Mouse (Mus musculus): Measurements from ENCODE around the gene Mapk7. TPM values are rescaled to one million over a fixed set of nuclear protein-coding genes. Genes with fewer than 3 reads are reported as not detected.

Gene Mapk7
- total and polyA plus RNA-seq, 3 experiments, result 5.1 to 21.6 (median 12.2) TPM

DNA sequence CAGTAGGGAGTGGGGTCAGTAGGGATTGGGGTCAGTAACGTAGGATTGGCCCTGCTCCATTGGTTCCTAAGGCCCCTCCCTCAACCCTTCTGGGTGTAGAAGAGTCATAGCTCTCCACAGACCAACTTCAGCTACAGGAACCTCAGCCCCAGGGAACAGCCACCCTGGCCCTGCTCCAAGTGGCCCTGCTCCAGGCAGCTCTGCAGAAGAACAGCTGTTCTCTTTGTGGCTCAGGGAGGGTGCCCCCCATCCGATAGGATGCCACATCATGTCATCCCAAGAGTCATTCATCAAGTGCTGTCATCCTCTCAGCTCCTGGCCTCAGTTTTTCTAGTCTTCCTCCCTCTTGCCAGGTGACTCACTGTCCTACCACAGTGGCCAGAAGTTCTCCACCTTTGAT lies 6.8 kb downstream of the Mapk7 start:
- TF ChIP-seq UBTF (IDR thresholded peaks at IDR 0.05; ENCODE audit: low read depth, low read length) (no peak), CHD2 (IDR thresholded peaks at IDR 0.05; ENCODE audit: low read length) (no peak), MYC (IDR thresholded peaks at IDR 0.05; ENCODE audit: low read depth, low read length) (no peak), MAZ (IDR thresholded peaks at IDR 0.05; ENCODE audit: low read depth, low read length) (no peak), NELFE (IDR thresholded peaks at IDR 0.05; ENCODE audit: low read depth, low read length) (no peak), TCF12 (IDR thresholded peaks at IDR 0.05; ENCODE audit: low read depth, low read length) (no peak), USF1 (IDR thresholded peaks at IDR 0.05; ENCODE audit: low read depth, low read length) (no peak), ZC3H11A (IDR thresholded peaks at IDR 0.05; ENCODE audit: low read depth, low read length) (no peak)
- dilution Hi-C loops (cut with MboI; ENCODE audit: extremely low pct_ligation_motif_present, extremely low pct_unique_long_range_greater_than_20kb, low sequenced_read_pairs) (no loop called here), in situ Hi-C loops (cut with MboI; ENCODE audit: low pct_ligation_motif_present, low pct_unique_long_range_greater_than_20kb, low sequenced_read_pairs) (no loop called here)
- peaks cover 37 to 52% of the 10 kb centered on the region in 2 experiments for H3K36me3 ChIP-seq (replicated peaks in 1 of 2; ENCODE audit: control insufficient read depth in 1 of 2, insufficient read depth in 1 of 2, low read length in 1 of 2)
- peaks cover 3 to 12% of the 10 kb centered on the region in 2 experiments for H3K4me1 ChIP-seq (ENCODE audit: control insufficient read depth in 1 of 2, insufficient read depth in 2 of 2)
- no peaks in the 10 kb centered on the region for H3K79me2 ChIP-seq (replicated peaks; ENCODE audit: control insufficient read depth, extremely low read depth, insufficient read depth, poor library complexity, severe bottlenecking)
- H3K27me3 ChIP-seq (replicated peaks), result peaks cover 2% of the 10 kb centered on the region
- H3K27ac ChIP-seq (ENCODE audit: insufficient read depth, low read depth), result no peak overlapping the region
- H3K9me3 ChIP-seq (replicated peaks; ENCODE audit: low read length), result no peaks in the 10 kb centered on the region
- no peak overlapping the region for H3K4me3 ChIP-seq (replicated peaks in 1 of 3; ENCODE audit: low read depth in 2 of 3, low read length in 2 of 3, poor library complexity in 1 of 3)
- no peak overlapping the region for H3K9ac ChIP-seq (ENCODE audit: insufficient read depth, low read depth)
- no peak overlapping the region for H3K4me2 ChIP-seq (ENCODE audit: insufficient read depth, low read depth, poor library complexity, severe bottlenecking)
- no peak for DNase-seq (ENCODE audit: extremely low read depth)

- TF ChIP-seq CHD2 (IDR thresholded peaks at IDR 0.05; ENCODE audit: low read length) (no peak), RAD21 (IDR thresholded peaks at IDR 0.05; ENCODE audit: low read depth, low read length) (no peak), POLR2AphosphoS2 (IDR thresholded peaks at IDR 0.05; ENCODE audit: low read depth, low read length) (no peak), ZNF384 (IDR thresholded peaks at IDR 0.05; ENCODE audit: low read depth, low read length) (no peak), ZMIZ1 (IDR thresholded peaks at IDR 0.05; ENCODE audit: low read depth, low read length) (no peak), GABPA (IDR thresholded peaks at IDR 0.05; ENCODE audit: insufficient replicate concordance, low read depth, low read length) (no peak), TCF12 (IDR thresholded peaks at IDR 0.05; ENCODE audit: low read depth, low read length) (no peak), USF1 (IDR thresholded peaks at IDR 0.05; ENCODE audit: low read depth, low read length) (no peak), MXI1 (IDR thresholded peaks at IDR 0.05; ENCODE audit: low read depth, low read length) (no peak), PAX5 (IDR thresholded peaks at IDR 0.05; ENCODE audit: low read length) (no peak), NRF1 (IDR thresholded peaks at IDR 0.05; ENCODE audit: low read depth, low read length) (no peak), KAT2A (IDR thresholded peaks at IDR 0.05; ENCODE audit: insufficient replicate concordance, low read length) (no peak), HCFC1 (IDR thresholded peaks at IDR 0.05; ENCODE audit: low read depth, low read length) (no peak), SMC3 (IDR thresholded peaks at IDR 0.05; ENCODE audit: low read depth, low read length) (no peak), POLR2A (IDR thresholded peaks at IDR 0.05; ENCODE audit: low read depth, low read length) (no peak), JUN (IDR thresholded peaks at IDR 0.05; ENCODE audit: insufficient read depth, low read depth, low read length) (no peak)
- dilution Hi-C loops (cut with MboI; ENCODE audit: extremely low pct_ligation_motif_present, extremely low pct_unique_long_range_greater_than_20kb, low sequenced_read_pairs), result no loop called here
Measured at GRCm38 (mm10) chr11:61486458-61487219, 7.6 kb downstream of the Mapk7 start.

More at GRCm38 (mm10) chr11:61486458-61487219, 7.6 kb downstream of the Mapk7 start:
- H3K9me3 ChIP-seq (replicated peaks; ENCODE audit: low read length), result no peaks in the 10 kb centered on the region
- no peak overlapping the region for H3K4me3 ChIP-seq (replicated peaks in 1 of 3; ENCODE audit: low read depth in 2 of 3, low read length in 2 of 3, poor library complexity in 1 of 3)
- DNase-seq (ENCODE audit: extremely low read depth), result no peak
- in situ Hi-C loops (cut with MboI; ENCODE audit: low pct_ligation_motif_present, low pct_unique_long_range_greater_than_20kb, low sequenced_read_pairs), result no loop called here
- peaks cover 3 to 11% of the 10 kb centered on the region in 2 experiments for H3K4me1 ChIP-seq (ENCODE audit: control insufficient read depth in 1 of 2, insufficient read depth in 2 of 2)
- peaks cover 35 to 46% of the 10 kb centered on the region in 2 experiments for H3K36me3 ChIP-seq (replicated peaks in 1 of 2; ENCODE audit: control insufficient read depth in 1 of 2, insufficient read depth in 1 of 2, low read length in 1 of 2)
- H3K9ac ChIP-seq (ENCODE audit: insufficient read depth, low read depth), result no peak overlapping the region
- H3K4me2 ChIP-seq (ENCODE audit: insufficient read depth, low read depth, poor library complexity, severe bottlenecking), result no peak overlapping the region
- no peaks in the 10 kb centered on the region for H3K79me2 ChIP-seq (replicated peaks; ENCODE audit: control insufficient read depth, extremely low read depth, insufficient read depth, poor library complexity, severe bottlenecking)
- no peak overlapping the region for H3K27ac ChIP-seq (ENCODE audit: insufficient read depth, low read depth)
- peaks cover 2% of the 10 kb centered on the region for H3K27me3 ChIP-seq (replicated peaks)
